Mouse (Mus musculus): ENCODE data around the gene Tmem131.

DNA sequence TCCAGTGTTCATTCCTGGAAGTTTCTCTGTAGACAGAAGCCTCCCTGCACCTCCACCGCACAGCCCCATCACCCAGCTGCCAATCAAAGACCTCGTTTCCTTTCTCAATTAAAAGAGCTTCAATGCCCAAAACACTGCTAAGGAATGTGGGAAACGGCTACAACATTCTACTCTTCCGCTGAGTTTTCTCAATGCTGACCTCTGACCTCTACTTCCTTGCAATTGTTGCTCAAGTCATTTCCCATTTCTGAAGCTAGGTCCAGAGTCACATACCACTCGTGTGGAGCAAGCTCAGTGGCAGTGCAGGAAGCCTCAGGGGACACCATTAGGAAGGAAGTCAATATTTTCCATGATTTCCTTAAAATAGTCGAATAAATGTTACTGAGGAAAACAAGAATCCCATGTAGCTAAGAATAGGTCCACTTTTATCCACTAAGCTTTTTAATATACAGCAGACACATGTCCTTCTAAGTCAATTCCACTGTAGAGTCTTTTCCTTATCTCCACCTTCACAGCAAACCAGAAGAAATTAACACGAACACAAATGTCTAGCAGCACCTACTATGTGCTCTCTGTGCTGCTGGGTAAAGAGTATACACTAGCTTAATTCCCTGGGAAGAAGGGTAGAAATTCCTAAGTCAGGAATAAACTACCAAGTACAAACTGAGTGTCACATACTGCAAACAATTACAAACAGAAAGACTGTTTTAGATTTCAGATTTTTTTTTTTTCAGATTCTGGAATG is 28.8 kb downstream of the Tmem131 start:
- no peak for TF ChIP-seq POLR2A (IDR thresholded peaks at IDR 0.05; ENCODE audit: insufficient read length, low read depth)
- no peak for TF ChIP-seq POLR2AphosphoS2 (IDR thresholded peaks at IDR 0.05; ENCODE audit: insufficient read length, low read depth)

All from myocyte (in vitro differentiated cells).